Mouse (Mus musculus): ENCODE measurements around the gene Nol10.
A peak's percentile ranks its signal among the peaks of the same experiment; 100 is the strongest.
"Not testable (repeated sequence)": the region's sequence is repeated elsewhere in the genome, so short reads cannot be mapped to it uniquely, and the experiment has no call there.

Gene Nol10

GRCm38 (mm10) chr12:17466791-17467190, 118.5 kb downstream of the Nol10 start:
- no peak for DNase-seq

GRCm38 (mm10) chr12:17468359-17468758, 120.1 kb downstream of the Nol10 start:
- DNase-seq = no peak

GRCm38 (mm10) chr12:17469869-17470268, 121.6 kb downstream of the Nol10 start:
- DNase-seq = no peak

- DNase-seq = not testable (repeated sequence)
Measured at GRCm38 (mm10) chr12:17470528-17470927, 122.3 kb downstream of the Nol10 start.

GRCm38 (mm10) chr12:17471405-17471804, 123.1 kb downstream of the Nol10 start:
- DNase-seq = peak; percentile 22

GRCm38 (mm10) chr12:17473128-17473527, 124.9 kb downstream of the Nol10 start:
- DNase-seq = no peak

GRCm38 (mm10) chr12:17473862-17474261, 125.6 kb downstream of the Nol10 start:
- DNase-seq = no peak

- DNase-seq = no peak
Measured at GRCm38 (mm10) chr12:17474681-17475080, 126.4 kb downstream of the Nol10 start.

GRCm38 (mm10) chr12:17475146-17475545, 126.9 kb downstream of the Nol10 start:
- no peak for DNase-seq

- DNase-seq = peak; percentile 1
Measured at GRCm38 (mm10) chr12:17478196-17478595, 129.9 kb downstream of the Nol10 start.

GRCm38 (mm10) chr12:17478856-17479255, 130.6 kb downstream of the Nol10 start:
- peak; percentile 0 for DNase-seq
